Mouse (Mus musculus) right cerebral cortex, adult 2 months (tissue): Measurements from ENCODE around the gene Slc35f3.

ENCODE experiments used
- DNase-seq, 2 experiments: peaks; one replicate each; pipeline ENCODE4 v3.0.0; 2021 to 2022; ENCODE audit warnings: low spot score in 2 of 2

Slc35f3 gene

DNA sequence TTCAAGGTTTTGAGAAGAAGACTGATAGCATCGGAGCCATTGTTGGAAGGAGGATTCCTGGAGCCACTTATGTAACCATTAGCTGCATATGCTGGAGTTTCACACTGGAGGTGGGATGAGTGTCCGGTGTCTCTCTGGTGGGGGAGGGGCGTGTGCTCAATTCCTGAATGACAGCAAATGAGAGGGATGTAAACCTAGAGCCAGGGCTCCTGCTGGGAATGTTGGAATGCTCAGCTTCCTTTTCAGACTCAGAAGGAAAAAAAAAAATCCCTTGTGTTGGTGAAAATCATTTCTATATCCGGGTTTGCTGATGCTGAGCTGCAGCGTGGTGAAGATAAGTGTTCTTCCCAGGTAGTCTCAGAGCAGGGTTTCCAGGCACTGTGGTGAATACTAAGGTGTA, 29.4 kb downstream of the Slc35f3 start:
- DNase-seq = no peak

GRCm38 (mm10) chr8:126338864-126339263, 40.5 kb downstream of the Slc35f3 start:
- DNase-seq = no peak

DNA sequence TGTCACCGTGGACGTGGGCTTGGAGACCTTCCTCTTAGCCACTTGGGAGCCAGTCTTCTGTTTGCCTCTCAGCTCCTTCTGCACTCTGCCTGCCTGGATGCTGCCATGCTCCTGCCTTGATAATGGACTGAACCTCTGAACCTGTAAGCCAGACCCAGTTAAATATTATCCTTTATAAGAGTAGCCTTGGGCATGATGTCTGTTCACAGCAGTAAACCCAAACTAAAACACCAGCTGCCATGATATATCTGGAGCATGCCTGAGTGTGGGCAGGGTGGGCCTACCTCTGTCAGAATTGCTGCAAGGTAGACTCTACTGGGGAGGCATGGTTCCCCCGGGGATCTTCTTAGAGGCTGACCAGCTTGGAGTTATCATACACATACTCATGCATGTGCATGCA, 41.0 kb downstream of the Slc35f3 start:
- no peak for DNase-seq

DNA sequence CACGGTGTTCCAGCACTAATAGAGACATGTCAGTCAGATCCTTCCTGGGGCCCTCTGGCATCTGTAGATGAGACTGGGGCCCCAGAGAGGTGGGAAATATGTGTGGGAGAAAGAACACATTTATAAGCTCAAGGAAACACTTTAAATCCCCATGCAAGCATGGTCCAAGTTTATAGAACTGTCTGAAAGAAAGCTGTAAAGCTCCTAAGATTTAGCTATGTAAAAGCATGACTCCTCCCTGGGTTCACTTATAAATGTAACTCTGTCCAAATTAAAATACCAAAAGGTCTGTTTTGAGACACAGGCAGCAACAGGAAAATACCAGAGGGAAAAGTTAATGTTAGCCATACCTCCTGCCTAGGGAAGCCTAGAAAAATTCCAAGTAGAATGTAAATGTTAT, 42.8 kb downstream of the Slc35f3 start:
- no peak for DNase-seq

- no peak for DNase-seq
Measured at GRCm38 (mm10) chr8:126343427-126343826, 45.1 kb downstream of the Slc35f3 start.

GRCm38 (mm10) chr8:126345100-126345499, 46.7 kb downstream of the Slc35f3 start:
- DNase-seq = no peak

GRCm38 (mm10) chr8:126353259-126353658, 54.9 kb downstream of the Slc35f3 start:
- DNase-seq = no peak

DNA sequence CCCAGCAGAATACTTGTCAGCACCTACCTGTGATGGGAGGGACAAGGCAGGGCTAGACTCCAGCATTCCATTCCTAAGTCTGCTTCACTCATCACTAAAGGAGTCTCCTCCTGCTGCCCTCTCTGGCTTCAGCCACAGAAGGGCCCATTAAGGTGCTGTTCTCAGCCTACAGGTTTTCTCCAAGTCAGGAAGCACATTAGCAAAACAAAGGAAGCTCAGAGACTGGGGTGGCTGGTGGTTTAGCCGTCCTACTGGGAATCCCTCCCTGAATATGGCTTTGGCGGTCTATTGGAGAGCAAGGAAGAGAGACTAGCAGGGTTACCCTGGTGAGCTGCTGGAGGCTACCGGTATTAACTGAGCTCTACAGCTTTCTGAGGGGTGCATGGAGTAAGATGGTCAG, 59.6 kb downstream of the Slc35f3 start:
- no peak for DNase-seq

DNA sequence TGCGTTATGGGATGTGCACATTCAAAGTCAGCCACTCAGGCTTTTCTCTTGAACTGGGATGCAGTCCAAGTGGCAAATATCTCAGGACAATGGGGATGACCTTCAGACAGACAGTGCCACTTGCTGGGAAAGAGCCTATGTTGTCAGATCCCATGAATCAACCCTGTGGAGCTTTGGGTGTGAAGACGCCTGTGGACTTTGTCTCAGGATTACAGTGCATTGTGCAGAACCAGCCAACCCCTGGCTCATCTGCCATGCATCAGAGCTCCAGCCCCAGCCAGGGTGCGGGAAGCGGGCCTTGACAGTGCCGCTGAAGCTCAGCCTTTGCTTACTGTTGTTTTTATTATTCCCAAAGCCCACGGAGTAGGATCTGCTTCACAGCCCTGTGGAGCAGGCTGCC, 60.9 kb downstream of the Slc35f3 start:
- DNase-seq = no peak

DNA sequence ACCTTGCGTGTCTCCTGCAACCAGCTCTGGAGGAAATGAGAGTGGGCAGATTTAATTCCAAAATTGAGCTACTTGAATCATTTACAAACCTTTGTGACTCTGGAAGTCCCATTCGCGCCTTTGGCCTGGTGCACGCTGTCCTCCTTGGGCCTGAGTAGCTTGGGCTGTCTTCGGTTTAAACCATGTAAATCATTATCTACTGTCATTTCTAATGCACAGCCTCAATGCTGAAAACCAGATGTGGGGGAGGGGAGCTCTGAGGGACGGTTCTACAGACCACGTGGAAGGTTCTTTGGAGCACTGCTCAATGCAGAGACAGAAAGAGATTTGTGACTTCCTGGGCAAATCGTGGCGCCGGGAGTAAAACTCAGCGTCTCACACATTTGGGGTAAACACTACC, 61.7 kb downstream of the Slc35f3 start:
- DNase-seq = no peak

DNA sequence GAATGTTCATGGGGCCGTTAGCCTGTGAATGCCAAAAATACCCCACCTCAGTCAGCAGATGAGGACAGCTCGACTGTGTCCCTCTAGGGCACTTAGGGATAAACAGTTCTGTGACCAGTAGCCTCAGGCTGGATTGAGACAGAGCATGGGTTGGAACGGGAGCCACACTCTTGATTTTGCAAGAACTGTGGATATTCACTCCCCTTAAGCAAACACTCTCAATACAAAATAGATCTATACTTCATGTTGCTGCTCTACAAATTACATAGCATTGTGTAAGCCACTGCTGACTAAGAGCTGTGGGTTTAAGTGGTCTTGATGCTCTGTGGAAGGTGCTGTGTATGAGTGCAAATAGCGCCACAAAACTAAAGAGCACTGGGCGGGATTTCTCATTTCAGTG, 62.3 kb downstream of the Slc35f3 start:
- DNase-seq = no peak

DNA sequence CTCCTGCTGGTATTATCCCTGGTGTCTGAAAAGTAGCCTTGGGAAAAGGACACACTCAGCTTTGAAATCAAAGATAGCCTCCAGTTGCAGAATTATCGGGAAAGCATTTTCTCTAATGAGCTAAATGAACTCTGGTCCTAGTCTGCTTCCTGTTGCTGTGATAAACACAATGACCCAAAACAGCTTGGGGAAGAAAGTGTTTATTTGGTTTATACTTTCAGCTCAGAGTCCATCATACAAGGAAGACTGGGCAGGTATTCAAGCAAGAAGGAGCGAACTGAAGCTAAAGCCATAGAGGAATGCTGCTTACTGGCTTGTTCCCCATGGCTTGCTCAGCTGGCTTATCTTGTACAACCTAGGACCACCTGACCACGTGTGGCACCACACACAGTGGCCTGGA, 67.9 kb downstream of the Slc35f3 start:
- no peak for DNase-seq

DNA sequence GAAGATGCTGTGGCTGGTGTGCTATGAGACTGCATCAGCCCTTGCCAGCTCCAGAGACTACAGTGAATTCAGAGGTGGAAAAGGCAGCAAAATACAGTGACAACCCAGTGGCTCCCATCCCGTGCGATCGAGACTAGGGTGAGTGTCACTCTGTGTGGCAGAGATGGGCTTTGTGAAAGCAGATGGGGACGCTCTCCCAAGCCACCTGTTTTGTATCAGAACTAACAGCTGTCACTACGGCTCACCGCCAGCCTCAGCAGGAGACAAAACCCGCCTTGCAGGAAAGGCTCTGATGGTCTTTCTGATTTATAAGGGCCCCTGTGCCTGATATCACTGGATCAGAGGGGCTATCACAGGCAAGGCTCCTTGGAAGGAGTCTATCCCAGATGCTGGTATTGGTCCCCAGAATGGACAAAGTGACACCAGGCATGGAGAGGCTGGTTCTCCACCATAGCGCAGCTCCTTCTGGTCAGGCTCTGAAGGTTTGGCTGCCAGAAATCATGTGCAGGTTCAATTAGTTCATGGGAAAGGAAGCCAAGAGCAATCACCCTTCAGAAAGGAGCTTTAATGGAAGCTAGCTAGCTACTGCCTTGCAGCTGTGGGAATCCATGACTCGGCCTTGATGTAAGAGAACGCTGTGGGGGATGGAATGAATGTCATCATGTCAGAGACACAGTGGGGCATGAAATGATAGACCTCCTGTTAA, 70.1 kb downstream of the Slc35f3 start:
- no peak for DNase-seq

DNA sequence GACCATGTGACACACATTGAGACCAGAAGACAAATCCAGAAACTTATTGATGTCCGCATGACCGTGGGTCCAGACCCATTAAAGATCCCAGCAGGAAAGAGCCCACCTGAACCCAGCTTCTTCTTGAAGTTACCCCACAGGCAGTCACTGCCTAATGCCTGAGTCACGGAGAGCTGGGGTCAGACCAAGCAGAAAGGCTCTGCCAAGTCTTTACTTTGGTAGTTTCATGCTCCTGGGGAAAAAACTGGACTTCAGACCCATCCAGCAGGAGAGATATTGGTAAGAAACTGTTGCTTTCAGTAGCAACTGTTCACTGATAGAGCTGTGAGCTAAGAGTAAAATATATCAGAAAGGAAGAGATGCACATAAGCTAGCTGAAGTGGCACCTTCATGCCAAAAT, 73.5 kb downstream of the Slc35f3 start:
- no peak for DNase-seq

DNA sequence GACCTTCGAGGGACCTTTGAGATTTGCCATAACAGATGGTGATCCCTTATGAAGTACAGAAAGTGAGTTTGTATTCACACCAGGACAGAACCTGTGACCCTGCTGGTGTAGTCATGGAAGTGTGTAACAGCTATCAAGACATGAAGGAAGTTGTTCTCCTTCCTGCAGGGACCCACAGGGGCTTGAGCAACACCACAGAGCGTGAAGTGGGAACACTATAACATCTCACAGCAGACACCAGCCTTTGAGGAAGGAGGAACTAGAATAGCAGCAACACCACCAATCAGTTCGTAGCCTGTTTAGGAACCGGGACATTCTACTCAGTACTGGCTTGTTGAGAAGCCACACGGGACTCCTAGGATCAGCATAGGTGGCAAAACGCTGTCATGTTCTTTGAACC, 81.2 kb downstream of the Slc35f3 start:
- no peak for DNase-seq

DNA sequence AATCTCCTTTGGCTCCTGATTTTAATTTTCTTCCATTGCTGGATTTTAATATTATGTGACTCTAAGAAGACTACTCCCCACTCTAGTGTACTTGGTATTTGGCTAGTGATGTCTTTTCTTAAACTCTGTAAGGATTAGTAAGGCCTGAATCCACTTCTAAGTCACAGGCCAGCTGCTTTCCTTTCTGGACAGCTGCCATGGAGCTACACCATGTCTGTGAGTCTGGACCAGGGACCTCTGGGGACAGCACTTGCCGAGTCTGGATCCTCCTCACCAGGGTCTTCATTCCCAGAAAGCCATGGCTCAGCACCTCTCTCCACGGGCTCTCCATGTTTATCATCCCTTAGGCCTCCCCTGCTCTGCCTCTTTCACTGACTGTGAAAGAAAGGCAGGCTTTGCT, 81.8 kb downstream of the Slc35f3 start:
- no peak for DNase-seq

DNA sequence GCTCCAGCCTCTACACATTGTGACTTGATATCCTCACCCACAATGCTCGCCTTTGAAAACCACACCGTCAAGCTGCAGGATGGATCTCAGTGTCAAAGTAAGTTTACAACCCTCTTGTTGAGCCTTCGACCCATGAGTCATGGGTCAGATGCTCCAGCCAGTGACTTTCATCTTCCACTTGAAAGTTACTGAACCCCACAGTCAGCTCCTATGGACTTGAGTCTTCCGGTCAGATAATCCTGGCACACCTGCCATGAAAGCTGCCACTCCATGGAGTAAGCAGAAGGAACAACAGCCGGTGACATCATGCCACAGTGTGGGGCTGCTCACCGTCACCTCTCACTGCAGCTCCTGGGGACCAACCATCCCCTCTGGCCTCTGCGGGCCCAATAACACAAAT, 82.9 kb downstream of the Slc35f3 start:
- no peak for DNase-seq

DNA sequence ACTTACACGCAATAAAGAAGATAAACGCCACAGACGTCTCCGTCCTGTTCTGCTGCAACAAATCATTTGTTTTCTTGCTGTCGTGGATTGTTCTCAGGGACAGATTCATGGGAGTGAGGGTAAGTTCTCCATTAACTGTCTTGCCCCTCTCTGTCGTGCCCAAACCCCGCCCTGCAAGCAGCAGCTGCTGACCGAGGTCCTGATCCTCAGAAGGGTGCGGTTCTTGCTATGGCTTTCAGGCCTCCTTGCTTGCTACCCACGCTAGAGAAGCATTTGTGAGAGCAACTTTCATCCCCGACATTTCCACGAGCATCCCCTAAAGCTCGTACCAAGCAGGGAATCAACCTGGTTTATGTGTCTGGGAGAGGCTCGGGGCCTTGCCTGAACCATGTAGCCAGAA, 83.9 kb downstream of the Slc35f3 start:
- DNase-seq = no peak

- peak; percentile 49 to 56 for DNase-seq
Measured at GRCm38 (mm10) chr8:126382749-126383148, 84.4 kb downstream of the Slc35f3 start.

DNA sequence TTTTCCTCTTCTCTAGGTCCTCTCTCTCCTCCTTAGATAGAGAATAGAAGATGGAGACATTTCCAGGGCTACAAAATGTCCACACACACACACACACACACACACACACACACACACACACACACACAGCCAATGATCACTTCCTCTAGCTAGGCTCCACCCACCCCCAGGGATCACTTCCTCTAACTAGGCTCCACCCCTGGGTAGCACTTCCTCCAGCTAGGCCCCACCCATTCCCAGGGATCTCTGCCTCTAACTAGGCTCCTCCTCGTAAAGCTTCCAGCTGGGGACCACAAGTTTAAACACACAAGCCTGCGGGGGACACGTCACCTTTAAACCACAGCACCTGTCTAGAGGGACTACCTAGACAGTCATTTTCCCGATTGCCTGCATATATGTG, 89.2 kb downstream of the Slc35f3 start:
- DNase-seq = no peak

DNA sequence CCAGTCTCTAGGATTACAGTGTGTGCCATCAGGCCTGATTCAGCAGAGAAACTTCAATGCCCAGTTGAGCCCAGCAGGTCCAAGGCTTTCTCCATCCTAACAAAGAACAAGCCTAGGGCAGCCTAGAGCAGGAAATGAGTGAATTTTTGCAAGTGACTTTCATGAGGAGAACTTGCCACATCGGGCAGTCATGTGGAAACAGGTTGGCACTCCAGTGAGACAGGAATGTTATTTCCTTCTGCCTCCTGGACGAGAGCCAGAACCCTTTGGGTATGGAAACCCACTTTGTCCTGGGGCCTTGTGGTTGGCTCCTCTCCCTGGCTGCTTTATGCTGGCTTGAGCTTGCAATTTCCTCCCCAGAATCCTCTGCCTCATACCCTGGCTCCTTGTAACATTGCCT, 93.2 kb downstream of the Slc35f3 start:
- no peak for DNase-seq

GRCm38 (mm10) chr8:126395386-126395785, 97.0 kb downstream of the Slc35f3 start:
- DNase-seq = no peak

DNA sequence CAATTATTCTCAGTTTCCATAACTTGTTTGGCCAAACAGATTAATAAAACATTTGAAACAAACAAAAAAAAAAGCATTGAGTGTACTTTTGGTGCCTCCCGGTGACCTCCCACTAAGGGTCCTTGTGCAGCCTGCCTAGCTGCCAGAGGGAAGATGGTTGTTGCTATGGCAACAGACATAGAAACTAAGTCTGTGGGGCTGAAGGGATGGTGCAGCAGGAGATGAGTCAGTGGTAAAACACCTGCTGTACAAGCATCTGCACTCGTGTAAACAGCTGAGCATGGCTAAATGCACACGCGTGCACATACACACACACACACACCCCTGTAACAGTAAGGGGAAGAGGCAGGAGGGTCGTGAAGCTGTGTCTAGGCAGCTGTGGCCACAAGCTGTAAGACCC, 97.6 kb downstream of the Slc35f3 start:
- peak in 1 of 2 experiments; percentile 26 for DNase-seq

GRCm38 (mm10) chr8:126398349-126398748, 100.0 kb downstream of the Slc35f3 start:
- DNase-seq = no peak
